Mouse (Mus musculus) stomach, postnatal 0 days (tissue): ENCODE data around the gene Gm43552.

Experiments used
- CTCF ChIP-seq: IDR thresholded peaks from 2 replicates; pipeline ENCODE4 v1.5.1; 2016; ENCODE audit warnings: antibody characterized with exemption, low read depth, mild to moderate bottlenecking, moderate library complexity
- EP300 ChIP-seq: optimal IDR thresholded peaks from 2 replicates; pipeline ENCODE3; 2016; ENCODE audit warnings: antibody characterized with exemption

DNA sequence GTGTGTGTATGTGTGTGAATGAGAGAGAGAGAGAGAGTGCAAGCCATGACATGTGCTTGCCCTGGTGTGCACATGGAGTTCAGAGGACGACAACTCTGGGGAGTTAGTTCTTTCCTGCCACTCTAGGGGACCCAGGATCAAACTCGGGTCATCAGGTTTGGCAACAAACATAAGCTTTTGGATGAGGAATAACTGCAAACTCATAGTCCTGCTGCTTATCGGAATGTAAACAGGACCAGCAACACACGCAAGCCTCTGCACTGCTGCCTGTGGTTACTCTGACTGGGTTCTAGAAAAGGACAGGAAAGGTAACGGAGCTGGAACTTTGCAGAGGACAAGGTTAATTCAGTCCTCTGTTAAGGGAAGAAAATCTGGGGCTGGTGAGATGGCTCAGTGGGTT lies 67.4 kb downstream of the Gm43552 start:
- no peak for TF ChIP-seq EP300
- TF ChIP-seq CTCF: no peak
